Mouse (Mus musculus) kidney, adult 8-10 months (tissue): ENCODE measurements around the gene Mrpl24.

ENCODE experiments used
- DNase-seq, 2 experiments: peaks; one replicate each; pipeline ENCODE4 v3.0.0; 2022

Mrpl24 gene

DNA sequence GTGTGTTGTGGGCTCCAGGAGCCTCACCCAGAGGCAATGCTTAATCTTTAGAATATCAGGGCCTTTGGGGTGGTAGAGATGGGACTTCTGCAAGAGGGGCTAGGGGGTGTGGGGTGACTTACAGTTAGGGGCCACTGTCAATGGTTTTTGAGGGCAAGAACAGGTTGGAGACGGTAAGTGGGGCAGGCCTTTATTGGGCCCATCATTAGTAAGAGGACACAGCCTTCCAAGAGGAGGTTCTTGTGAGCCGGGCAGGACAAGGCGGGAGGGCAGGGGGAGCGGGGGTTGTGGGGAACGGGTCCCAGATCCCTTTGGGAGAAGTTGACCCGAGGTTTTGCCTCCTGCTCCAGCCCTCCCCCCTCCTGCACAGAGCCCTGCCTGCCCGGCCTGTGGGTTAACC is 5.8 kb upstream of the Mrpl24 start:
- DNase-seq = no peak

DNA sequence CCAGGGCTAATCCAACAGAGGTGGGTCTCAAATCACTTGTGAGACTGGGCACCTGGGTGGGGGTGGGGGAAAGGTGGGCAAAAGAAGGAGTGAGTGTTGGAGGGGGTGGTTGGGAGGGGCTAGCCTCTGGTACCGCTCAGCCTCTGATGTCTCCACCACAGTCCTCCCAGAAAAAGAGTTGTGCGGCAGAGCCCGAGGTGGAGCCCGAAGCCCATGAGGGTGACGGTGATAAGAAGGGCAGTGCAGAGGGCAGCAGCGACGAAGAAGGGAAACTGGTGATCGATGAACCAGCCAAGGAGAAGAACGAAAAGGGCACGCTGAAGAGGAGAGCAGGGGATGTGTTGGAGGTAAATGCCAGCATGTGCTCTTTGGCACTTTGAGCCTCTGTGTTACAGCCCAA is 5.4 kb upstream of the Mrpl24 start:
- DNase-seq = no peak

DNA sequence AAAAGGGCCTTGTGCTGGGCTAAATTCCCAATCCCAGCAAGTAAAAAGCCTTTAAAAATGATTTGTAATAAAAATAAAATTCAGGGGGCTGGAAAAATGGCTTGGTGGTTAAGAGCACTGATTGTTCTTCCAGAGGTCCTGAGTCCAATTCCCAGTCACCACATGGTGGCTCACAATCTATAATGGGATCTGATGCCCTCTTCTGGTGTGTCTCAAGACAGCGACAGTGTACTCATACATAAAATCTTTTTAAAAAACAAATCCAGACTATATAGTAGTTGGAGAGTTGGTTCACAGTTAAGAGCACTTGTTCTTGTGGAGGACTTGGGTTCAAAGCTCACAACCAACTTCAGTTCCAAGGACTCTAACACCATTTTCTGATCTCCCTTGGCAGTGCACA is 2.3 kb upstream of the Mrpl24 start:
- no peak for DNase-seq

DNA sequence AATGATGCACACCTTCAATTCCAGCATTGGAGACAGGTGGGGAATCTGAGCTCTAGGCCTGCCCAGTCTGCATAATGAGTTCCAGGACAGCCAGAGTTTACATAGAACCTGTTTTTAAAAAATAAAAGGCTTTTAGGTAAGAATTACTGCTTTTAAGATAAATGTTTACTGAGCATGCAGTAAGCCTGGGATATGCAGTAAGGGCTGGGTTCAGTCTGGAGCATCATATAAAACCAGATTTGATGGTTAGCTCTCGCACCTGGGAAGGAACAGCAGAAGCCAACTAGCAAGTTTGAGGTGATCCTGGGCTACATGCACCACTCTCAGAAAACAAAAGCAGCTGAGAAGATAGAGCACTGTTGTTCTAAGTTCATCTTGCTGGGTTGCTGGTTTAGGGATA is 755 bp upstream of the Mrpl24 start:
- DNase-seq = no peak

DNA sequence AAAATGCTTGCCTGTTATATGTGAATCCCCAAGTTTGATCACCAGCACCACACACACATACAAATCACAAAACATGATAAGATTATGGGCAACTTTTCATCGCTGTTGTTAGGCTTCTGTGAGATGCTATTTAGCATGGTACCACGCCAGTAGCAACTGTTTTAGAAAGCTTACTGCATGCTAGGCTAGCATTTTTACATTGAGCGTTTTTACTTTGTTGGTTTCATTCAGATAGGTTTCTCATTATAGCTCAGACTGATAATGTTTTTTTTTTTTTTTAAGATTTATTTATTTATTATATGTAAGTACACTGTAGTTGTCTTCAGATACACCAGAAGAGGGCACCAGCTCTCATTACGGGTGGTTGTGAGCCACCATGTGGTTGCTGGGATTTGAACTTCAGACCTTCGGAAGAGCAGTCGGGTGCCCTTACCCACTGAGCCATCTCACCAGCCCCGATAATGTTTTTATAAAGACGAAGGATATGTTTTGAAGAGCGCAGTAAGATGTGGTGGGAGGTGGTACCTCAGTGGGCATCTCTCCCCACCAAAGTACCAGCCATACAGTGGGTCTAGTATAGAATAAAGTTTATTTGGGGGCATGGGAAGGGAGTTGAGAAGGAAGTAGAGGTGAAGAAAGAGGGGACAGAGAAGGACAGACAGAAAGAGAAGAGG is 1.1 kb downstream of the Mrpl24 start:
- DNase-seq = no peak

DNA sequence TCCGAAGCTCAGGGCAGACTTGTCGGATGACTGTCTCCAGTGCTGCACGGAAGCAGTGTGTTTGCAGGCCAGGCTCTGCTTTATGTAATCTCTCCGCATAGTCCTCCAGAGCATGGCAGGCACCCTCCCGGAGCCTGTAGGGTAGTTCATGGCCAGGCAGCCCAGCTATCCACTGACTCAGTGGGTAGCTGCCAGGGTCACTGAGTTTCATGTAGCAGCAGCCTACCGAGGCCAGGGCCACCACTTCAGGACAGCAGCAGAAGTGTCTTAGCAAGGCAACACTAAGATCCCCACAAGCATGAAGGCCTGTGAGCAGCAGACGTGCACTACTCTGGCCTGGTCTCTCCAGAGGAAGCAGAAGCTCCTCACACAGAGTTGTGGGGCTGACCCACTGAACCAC is 5.7 kb downstream of the Mrpl24 start:
- DNase-seq = no peak

DNA sequence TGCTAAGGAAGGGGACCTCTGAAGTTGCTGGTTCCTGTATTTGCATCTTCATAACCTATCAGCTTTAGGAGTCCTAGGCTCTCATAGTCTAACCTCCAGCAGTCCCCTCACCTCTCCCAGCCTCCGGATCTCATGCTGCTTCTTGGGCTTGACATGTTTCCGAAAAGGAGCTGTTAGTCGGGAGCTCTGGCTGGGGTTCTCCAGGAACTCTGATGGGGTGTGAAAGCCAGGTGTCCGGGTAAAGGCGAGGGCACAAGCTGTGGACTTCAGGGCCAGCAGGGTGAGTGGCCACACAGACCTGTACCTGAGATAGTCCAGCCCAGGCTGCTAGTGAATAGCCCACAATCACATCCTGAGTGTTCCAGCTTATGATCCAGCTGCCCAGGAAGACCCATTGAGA is 8.1 kb downstream of the Mrpl24 start:
- no peak for DNase-seq

DNA sequence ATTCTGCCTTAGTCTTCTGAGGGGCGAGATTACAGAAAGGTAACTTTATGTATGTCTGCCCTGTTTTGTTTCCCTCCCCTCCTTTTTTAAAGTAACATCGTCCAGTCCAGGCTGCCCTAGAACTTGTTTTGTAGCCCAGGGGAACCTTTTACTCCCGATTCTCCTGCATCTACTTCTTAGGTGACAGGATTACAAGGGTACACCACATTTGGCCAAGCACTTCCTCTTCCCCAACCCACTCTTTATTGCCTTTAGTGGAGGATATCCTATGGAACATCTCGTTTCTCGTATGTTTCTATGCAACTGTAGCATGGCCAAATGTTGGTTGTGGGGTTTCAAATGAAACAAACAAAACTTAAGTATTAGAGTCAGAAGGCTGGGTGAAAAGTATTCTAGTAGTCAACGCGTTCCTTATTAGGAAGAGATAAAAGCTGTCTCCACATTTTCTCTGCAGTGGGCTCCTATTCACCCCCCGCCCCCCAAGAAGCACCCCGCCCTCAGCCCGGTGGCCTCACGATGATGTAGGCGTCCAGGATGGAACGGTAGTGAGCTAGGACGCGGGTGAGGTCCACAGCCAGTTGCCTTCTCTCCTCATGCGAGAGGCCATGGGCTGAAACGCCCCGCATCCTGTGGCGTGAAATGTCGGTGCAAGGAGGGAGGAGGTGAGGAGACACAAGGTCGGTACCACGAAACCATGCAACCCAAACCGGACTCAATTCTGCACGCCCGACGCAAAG is 10.2 kb downstream of the Mrpl24 start:
- DNase-seq = no peak

DNA sequence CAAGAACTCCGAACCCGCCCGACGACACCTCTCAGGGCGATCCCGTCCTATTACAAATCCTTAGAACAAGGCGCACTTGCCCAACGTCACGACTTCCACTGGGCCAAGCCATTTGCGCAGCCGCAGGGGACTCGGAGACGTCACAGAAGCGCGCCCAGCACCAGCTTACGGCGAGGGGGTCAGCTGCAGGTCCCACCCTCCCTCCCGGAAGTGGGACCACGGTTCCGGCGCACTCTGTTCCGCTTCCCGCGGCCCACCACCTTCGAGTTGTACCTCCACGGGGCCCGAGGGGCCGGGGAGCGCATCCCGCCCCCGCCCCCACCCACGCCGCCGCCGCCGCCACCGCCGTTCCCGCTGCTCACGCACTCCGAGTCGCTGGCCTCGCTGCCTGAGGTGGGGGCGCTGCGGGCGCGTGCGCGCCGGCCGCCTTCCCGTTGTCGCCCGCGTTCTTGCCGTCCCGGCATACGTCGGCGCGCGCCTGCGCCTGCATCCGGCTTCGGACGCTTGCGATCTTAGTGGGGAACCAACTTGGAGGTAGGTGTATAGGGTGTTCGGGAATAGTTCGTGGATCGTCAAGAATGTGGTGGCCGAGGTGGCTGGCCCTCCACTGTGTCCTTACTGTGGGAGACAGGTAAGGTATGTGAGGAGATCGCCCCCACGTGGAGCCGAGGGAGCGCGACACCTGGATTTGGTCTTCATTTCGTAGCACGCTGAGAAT is 10.9 kb downstream of the Mrpl24 start, which contains the start of the genes Isg20l2 and Rrnad1:
TSS of gene Isg20l2 (plus strand) at position 237 of the 718 bp plus-strand sequence.
TSS of gene Rrnad1 (minus strand) at position 640 of the 718 bp plus-strand sequence.
- peak; percentile 96 to 97 for DNase-seq

DNA sequence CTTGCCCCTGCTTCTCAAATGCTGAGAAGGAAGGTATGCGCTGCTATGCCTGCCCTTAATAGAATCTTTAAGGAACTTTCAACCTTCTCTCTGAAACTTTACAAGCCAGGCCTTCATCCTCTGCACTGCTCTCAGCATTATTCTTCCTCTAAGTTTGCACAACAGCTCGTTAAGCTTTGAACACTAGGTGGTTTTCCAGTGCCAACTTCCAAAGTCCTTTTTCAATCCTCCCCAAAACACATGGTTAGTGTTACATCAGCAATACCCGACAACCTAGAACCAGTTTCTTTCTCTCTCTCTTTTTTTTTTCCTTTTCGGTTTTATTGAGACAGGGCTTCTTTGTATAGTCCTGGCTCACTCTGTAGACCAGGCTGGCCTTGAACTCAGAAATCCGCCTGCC is 14.7 kb downstream of the Mrpl24 start:
- peak in 1 of 2 experiments; percentile 63 for DNase-seq

DNA sequence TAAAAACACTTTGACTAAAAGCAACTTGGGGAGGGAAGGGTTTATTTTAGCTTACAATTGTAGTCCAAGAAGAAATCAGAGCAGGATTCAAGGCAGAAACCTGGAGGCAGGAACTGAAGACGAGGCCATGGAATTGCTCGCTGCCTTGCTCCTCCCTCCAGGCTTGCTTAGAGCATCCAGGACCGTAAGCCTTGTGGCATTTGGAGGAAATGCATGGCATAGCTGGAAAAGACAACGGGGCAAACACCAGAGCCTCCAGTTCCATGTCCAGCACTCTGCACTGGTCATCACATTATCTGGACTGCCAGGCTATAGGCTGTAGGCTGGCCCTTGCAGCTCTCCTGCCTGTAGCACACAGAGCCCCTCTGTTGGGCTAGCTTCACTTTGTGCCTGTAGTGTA is 15.2 kb downstream of the Mrpl24 start:
- no peak for DNase-seq

DNA sequence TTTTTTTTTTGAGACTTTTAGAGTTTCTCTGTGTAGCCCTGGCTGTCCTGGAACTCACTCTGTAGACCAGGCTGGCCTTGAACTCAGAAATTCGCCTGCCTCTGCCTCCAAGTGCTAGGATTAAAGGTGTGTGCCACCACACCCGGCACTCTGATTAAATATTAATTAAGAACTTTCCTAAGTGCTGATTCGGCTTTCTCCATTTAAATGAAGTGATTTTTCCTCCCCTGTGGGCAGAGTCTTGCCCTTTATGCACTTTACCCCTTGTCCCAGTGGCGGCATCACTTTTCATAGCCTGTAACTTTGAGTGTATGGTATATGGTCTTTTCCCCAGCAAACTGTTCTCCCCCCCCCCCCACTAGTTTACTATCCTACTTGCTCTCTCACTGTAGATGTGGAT is 15.9 kb downstream of the Mrpl24 start:
- peak; percentile 39 to 62 for DNase-seq

DNA sequence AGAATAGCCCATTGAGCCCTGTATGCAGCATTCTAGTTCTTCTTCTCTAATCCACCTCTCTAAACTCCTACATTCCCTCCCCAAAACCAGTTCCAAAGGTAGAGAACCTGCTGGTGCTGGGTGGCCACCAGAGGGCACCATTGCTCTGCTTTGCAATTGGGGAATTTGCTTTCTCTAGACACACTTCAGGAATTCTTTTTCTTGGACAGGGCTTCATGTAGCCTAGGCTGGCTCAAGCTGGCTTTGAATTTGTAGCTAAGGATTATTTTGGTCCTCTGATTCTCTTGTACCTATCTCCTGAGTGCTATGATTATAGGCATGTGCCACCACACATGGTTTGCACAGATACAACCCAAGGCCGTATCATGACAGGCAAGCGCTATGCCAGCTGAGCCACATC is 16.5 kb downstream of the Mrpl24 start:
- peak; percentile 55 to 75 for DNase-seq

DNA sequence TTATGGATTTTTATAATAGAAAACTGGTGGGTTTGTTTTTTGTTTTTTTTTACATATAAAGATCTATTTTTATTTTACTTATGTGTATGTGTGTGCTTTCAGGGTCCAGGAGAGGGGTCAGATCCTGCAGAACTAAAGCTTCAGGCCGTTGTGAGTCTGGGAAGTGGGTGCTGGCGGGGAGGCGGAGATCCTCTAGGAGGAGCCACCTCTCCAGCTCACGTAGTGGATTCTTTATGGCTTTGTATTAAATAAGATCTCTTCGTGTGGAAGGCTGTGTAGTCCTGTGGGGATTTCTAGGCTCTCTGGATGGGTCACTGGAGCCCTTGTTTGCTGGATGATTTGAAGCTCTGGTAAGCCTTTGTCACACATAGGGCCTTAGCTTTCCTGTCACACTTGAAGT is 21.3 kb downstream of the Mrpl24 start:
- DNase-seq = no peak

DNA sequence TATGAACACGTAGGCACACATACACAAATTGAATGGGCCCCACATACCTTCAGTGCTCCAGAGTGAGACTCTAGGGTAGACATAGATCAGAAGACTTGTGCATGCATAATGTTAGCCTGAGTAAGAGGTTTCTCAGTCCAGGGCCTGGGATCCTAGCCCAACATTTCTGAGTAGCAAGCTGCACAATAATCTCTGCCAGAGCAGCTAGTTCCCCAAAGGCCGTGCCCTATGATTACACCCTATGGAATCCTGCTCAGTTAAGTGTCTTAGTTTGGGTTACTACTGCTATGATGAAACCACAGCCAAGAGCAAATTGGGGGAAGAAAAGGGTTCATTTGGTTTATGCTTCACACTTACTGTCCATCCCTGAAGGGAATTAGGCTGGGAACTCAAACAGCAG is 23.2 kb downstream of the Mrpl24 start:
- no peak for DNase-seq

DNA sequence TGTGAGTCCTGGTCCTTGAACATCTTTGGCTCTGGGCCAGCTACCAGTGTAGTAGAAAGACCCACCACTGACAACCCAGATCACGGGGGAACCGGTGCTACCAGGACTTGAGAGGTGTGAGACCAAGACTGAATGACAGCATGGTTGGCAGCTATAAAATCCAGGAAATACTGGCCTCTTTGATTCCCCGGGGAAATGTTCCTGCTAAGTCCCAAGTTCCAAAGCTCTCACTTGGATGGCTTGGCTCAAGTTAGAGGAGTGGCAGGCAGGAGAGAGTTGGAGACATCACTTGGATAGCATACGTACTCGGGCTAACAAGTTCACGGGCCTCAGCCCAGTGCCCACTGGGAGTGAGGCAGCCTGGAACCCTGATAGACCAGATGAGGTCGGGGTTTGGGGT is 24.3 kb downstream of the Mrpl24 start:
- no peak for DNase-seq

DNA sequence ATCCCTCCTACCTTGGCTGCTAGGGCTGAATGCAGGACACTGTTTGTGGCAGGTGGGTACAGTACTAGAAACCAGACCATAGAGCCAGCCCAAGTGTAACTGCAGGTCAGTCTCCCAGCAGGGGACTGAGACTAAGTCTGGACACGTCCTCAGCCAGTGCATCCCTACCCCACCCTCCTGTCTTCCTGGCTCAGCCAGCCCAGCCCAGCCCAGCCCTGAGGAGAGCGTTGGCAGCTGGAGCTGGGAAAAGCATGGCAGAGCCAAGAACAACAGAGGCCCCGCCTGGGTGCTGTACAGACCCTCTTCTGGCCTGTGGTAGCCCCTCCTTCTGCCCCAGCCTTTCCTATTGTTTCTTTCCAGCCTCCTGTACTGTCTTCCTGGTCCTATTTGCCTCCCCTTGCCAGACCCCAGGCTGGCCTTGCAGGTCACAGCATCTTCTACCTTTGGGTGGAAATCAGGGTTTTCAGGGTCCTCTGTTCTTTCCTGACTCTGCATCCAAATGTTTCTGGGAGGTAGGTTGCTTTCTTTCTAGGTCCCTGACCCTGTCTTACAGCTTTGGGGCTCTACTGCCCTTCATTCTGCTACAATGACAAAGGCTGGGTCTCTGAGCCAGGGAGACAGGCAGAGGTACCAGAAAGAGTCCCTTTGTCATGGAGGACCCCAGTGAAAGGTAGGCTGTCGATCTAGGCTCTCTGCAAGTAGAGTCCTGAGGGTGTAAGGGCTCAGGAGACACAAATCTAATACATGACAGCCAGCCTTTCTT is 25.7 kb downstream of the Mrpl24 start:
- no peak for DNase-seq

DNA sequence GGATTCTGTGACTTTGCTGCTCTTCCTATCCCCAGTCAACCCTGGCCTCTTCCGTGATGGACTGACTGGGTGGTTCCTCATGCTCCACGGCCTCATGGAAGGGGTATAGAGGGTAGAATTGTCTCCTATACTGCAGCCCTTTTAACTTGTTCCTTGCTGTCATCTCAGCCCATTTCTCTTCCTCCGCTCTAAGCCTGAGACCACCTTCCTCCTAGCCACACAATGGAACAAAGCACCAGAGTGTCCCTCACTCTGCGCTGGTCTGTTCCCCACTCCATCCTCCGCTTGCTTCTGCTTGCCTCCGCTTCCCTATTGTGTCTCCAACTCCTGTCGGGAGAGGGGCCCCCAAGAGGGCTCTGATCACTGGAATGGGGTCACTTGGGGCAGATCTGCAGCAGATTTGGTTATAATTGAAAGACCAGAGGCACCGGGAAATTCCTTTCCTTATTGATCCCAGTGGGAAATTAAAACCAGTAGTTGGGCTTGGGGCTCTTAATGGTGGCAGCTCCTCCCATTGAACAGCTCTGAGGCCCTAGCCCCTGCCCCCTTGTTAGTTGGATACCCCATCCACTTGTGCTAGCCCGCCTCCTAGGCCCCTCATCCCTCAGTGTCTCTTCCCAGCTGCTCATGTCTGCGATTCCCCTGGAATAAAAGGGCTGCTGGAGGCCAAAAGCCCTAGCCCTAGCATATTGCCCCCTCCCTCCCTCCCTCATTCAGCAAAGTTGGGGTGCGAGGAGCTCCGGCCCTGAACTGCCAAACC is 26.7 kb downstream of the Mrpl24 start:
- DNase-seq = no peak

DNA sequence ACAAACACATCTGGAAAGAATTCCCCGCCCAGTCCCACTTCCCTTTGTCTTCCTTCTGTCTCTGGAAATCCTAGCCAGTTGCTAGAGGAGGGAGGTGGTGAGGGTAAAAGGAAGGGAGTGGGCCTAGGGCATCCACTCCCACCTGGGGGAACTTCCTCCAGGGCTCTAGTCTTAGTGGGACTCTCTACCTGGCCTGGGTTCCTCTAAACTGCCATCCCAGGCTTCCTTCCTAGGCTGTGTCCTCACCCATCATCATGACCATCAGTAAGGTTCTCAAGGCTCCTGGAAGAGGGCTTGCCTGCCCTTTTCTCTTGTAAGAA is 27.2 kb downstream of the Mrpl24 start:
- no peak for DNase-seq

DNA sequence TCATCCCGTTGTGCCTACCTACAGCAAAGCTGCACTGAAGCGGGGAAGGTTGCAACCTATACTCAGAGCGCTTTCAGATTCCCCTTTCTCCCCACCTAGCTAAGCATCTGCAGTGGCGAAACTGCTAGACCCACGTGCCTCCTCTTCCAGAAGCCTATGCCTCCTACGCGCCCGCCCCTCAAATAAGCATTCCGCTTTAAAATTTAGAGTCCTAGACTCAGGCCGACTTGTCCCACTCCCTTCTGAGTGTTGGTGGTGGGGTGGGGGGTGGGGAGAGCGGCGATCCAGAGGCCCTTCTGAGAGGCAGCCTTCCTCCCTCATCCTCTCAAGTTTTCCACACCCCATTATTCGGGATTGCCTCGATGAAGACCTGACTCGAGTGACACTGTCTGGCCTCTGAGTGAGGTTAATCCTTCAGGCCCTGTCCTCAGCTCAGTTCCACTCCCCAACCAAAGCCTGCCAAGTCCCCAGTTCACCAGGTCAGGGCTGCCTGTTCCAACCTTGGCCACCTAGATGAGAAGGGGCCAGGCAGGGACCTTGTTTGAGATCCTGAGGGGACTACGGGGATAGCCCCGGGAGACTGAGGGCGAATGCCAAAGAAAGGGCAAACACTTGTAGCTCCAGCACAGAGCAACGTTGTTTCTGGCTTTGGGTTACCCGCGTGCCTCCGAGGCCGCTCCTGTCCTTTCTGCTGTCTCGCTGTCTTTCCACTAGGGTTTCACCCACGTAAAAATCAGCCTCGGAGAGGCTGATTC is 27.9 kb downstream of the Mrpl24 start:
- DNase-seq = no peak

DNA sequence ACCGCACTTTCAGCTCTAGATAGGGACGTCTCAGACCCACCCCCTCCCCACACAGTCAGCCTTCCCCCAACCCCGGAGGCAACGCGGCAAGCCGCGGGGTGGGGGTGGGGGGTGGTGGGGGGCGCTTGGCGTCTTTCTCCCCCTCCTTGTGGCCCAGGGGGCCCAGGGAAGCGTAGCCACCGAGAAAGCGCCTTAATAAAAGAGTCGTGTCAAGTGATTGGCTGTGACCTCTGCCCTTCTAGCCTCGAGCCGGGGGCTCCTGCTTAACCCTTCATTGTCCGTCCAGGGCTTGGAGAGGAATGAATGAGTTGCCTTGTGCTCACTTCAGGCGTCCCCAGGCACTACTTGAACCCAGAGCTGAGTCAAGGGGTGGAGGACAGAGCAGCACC is 28.5 kb downstream of the Mrpl24 start:
- no peak for DNase-seq
